Mouse (Mus musculus) cerebellum, postnatal 14 days (tissue): ENCODE measurements around the gene Ccdc28b.
A peak's percentile ranks its signal among the peaks of the same experiment; 100 is the strongest.

Source experiments
- DNase-seq, 2 experiments: peaks; one replicate each; pipeline ENCODE4 v3.0.0; 2021; ENCODE audit warnings: mixed read lengths in 2 of 2

Gene Ccdc28b

GRCm38 (mm10) chr4:129622803-129623535 is 778 bp downstream of the Ccdc28b start:
- peak; percentile 50 to 58 for DNase-seq

DNA sequence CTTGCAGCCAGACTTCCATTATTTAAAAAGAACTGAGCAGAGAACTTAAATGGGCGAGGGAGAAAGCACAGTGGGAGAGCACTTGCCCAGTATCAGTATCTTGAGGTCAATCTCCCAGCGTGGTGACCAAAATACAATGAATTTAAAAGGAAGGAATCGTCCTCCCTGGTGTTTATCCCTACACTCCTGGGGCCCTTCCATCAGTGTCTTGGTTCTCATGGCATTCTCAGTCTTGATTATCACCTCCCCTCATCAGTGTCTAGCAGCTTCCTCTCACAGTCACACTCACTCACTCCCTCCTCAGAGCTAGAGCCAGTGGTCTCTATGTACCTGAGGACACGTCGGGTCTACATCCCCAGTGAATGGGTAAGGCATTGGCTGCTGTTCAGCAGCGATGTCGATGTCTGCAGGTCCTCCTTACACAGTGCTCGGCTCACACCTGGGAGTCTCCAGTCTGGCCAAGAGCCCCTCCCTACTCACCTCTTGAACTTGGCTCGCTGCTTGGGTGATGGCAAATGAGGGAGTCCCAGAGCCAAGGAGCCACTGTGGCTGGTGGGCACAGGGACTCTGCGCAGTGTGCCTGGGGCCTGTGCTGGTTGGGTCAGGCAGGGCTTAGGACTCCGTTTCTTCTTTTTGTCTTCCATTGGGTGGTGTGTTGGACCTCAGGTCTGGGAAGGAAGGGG is 1.5 kb downstream of the Ccdc28b start:
- peak in 1 of 2 experiments; percentile 43 for DNase-seq

- DNase-seq: peak; percentile 43 to 66
Observed at GRCm38 (mm10) chr4:129621283-129621841, 2.4 kb downstream of the Ccdc28b start.

GRCm38 (mm10) chr4:129620419-129621282 is 3.1 kb downstream of the Ccdc28b start:
- DNase-seq: no peak

DNA sequence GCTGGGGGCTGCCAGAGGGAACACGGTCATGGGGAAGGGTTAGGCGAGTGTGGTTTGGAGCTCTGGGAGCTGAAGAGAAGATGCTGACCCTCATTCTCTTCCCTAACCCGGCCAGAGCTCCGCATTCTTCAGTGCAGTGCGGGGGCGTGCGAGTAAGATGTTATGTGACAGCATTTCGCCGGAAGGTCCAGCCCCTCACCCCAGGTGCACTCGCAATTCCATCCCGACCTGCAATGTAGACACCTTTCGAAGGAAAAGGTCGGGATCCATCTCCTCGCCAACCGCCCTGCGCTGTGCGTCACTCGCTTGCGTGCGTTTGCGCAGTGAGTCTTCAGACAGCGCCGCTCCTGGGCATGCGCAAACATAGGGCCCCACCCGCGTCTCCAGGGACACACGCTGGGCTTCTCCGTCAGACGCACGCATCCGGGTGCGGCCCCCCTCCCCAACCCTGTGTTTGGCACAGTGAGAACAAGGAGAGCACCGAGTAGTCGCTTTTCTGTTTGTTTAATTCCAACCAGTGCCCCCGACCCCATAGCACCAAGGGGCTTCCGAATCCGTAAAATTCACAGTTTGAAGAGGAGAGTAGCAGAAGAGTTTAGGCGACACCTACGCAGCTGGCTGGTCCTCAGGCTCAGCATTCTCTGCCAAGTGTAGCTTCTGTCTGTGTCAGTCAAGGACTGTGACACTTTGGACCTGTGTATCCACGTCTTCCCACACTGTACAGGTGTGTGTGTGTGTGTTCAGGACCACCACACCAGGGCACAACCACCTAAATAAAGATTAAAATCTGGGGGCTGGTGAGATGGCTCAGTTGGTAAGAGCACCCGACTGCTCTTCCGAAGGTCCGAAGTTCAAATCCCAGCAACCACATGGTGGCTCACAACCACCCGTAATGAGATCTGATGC is 4.7 kb downstream of the Ccdc28b start, which contains the start of gene Iqcc:
Gene Iqcc, minus strand, starts transcription at position 314 of the 906 bp plus-strand sequence.
- peak; percentile 97 for DNase-seq

GRCm38 (mm10) chr4:129618031-129618430 is 5.7 kb downstream of the Ccdc28b start:
- DNase-seq: no peak

DNA sequence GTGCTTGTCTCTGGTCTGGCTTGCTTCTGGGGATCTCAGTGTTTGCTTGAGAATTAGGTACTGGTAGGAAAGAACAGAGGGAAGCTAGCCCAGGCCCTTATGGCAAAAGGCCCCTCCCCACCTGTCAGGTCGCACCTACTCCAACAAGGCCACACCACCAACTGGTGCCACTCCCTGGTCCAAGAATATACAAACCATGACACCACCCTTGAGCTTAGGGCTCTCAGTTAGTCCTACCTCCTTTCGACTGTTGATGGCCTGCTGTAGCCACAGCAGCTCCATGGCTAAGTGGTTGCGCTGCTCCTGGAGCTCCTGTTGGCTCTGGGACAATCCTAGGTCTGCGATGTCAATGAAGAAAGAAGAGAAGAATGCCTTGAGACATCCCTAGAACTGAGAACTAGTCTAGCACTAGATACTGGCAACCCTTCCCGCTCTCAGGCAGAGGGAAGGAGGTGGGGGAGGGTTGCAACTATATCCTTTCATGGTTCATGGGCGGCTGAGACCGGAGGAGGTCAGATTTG is 6.6 kb downstream of the Ccdc28b start:
- no peak for DNase-seq

- no peak for DNase-seq
Observed at GRCm38 (mm10) chr4:129616631-129617030, 7.1 kb downstream of the Ccdc28b start.

GRCm38 (mm10) chr4:129615801-129616290 is 7.9 kb downstream of the Ccdc28b start:
- no peak for DNase-seq

GRCm38 (mm10) chr4:129614093-129614492 is 9.7 kb downstream of the Ccdc28b start, which contains the start of gene Dcdc2b:
Dcdc2b (minus strand) TSS chr4:129614257.
- DNase-seq: peak; percentile 58 to 60

GRCm38 (mm10) chr4:129610472-129610871 is 13.3 kb downstream of the Ccdc28b start:
- DNase-seq: no peak

DNA sequence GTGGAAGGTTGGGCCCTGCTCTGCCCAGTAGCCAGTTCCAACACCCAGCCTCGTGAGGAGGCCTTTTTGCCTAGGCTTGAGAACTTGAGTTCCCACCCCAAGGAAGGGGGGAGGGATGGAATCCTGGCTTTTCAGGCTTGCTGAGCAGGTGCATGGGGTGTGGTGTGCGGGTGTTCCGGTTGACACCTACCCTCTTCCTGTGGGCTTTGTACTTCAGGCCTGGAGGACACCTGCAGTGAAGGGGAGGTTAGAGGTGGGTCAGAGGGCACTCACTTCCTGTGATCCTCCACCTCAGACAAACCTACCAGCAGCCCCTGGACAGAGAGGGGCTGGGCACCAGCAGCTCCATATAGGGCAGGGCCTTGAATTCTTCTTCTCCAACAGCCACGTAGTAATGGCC is 13.7 kb downstream of the Ccdc28b start:
- no peak for DNase-seq

GRCm38 (mm10) chr4:129609139-129609631 is 14.6 kb downstream of the Ccdc28b start:
- DNase-seq: peak in 1 of 2 experiments; percentile 44

DNA sequence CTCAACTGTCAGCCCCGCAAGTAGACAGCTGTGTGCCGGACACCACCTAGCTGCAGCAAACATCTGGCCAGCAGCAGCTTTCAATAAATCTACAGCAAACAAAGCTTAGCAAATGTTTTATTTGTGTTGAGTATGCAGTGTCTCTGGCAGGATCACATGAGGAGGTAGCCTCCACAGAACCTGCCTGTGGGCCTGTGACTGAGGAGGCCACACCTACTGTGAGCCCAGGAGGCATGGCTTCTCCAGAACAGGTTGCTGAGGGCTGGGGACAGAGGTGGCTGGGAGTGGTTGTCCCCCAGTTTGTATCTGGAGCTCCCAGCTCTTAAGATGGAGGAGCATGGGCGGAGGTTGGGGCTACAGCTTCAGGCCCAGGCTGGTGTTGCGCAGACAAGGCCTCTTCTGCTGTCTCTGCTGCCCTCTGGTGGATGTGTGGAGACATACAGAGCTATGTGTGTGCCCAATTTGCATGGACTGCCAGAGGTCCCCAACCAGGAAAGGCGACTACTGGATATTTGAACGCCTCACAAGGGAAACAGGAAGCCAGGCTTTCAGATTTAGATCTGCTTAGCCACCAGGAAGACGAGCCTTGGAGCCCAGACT is 15.2 kb downstream of the Ccdc28b start:
- peak; percentile 90 to 94 for DNase-seq

- peak; percentile 85 to 87 for DNase-seq
Observed at GRCm38 (mm10) chr4:129600233-129601158, 23.3 kb downstream of the Ccdc28b start, which contains the start of the genes Eif3i and Tmem234. Eif3i (minus strand) TSS chr4:129600648. Tmem234 (plus strand) TSS chr4:129600668.

GRCm38 (mm10) chr4:129588865-129589264 is 34.9 kb downstream of the Ccdc28b start:
- no peak for DNase-seq

- DNase-seq: no peak
Observed at GRCm38 (mm10) chr4:129586943-129587342, 36.8 kb downstream of the Ccdc28b start.

GRCm38 (mm10) chr4:129585773-129586172 is 38.0 kb downstream of the Ccdc28b start:
- DNase-seq: no peak
